Mouse (Mus musculus) embryonic fibroblast, embryonic 13.5 days (primary cell): ENCODE measurements around the gene Cog2.

Experiments used
- CTCF ChIP-seq: IDR thresholded peaks from 2 replicates; pipeline ENCODE4 v1.5.1; 2011; ENCODE audit warnings: mild to moderate bottlenecking, control low read depth, low read length, moderate library complexity, borderline replicate concordance; ENCODE audit not compliant: insufficient read depth
- POLR2A ChIP-seq: IDR thresholded peaks from 2 replicates; pipeline ENCODE4 v1.6.1; 2011; ENCODE audit warnings: low read depth, mild to moderate bottlenecking, control low read depth, low read length, moderate library complexity

DNA sequence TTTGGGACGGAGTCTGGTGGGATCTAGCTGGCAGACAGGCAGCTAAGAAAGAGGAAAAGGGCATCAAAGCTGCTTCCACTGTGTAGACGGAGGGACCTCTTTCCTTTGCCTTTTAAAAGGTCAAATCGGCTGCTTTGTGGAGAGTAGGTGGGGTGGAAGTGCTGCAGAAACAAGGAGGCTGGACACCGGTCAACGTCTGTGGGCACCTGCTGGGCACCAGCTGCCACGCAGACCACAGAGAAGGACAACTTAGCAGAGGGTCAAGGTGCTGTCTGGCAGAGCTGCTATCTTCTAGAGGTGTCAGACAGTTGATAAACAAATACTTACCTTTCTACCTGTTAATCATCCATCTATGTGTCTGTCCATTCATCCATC is 12.3 kb upstream of the Cog2 start:
- TF ChIP-seq POLR2A (no peak), CTCF (no peak)
